Mouse (Mus musculus) thymus, adult 2 months (tissue): ENCODE results near the gene Pten.

Experiments
- CTCF ChIP-seq: fragments of 200-500 bp; IDR thresholded peaks from 2 replicates; pipeline ENCODE4 v1.5.1; 2012; ENCODE audit warnings: mild to moderate bottlenecking, control low read depth, low read length, moderate library complexity, borderline replicate concordance; ENCODE audit not compliant: control insufficient read depth, poor library complexity, insufficient read depth; ENCODE audit errors: extremely low read depth
- POLR2A ChIP-seq: fragments of 200-500 bp; IDR thresholded peaks from 2 replicates; pipeline ENCODE4 v1.6.1; 2012; ENCODE audit warnings: mild to moderate bottlenecking, low read length, control low read depth, moderate library complexity; ENCODE audit not compliant: control insufficient read depth, poor library complexity, insufficient read depth; ENCODE audit errors: extremely low read depth

DNA sequence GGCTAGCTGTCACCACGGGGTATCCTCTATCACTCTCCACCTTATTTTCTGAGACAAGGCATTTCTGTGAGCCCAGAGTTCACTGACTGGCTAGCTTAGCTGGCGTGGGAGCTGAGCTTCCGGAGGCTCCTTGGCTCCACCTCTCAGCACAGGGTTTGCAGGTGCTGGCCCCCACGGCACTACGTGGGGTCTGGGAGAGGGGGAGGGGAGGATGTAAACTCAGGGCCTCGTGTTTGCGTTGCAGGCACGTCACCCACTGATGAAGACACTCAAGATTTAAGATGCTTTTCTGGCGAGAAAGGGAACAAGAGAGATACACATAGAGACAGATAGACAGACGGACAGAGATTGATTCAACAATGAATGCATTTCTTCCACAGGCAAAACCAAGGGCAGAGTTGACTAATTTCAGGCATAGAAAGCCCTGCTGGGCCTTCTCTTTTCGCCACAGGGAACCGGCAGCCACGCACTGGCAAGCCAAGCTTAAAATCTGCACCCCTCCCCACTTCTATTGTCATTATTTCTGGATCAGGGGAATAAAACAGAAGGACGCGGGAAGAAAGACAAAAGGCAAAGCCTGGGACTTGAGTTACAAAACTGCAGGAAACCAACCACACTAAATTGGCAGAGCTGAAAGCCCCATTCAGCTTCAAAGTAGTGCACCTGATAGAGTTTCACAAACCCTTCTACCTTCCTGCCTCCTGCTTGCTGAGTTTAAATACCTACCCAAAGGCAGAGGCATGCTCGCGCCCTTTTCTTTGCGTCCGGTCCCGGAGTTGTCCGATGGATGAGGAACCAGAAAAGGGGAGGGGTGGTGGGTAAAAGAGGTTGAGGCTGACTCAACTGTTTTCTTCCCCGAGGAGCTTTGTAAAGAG is 30.6 kb upstream of the Pten start:
- TF ChIP-seq POLR2A (0 out of 2 replicates have a peak, but pooled peaks have one; percentile 20), CTCF (no peak)
